Mouse (Mus musculus): Measurements from ENCODE around the gene Ireb2.
"Not testable (repeated sequence)": the region's sequence is repeated elsewhere in the genome, so short reads cannot be mapped to it uniquely, and the experiment has no call there.

The Ireb2 gene

DNA sequence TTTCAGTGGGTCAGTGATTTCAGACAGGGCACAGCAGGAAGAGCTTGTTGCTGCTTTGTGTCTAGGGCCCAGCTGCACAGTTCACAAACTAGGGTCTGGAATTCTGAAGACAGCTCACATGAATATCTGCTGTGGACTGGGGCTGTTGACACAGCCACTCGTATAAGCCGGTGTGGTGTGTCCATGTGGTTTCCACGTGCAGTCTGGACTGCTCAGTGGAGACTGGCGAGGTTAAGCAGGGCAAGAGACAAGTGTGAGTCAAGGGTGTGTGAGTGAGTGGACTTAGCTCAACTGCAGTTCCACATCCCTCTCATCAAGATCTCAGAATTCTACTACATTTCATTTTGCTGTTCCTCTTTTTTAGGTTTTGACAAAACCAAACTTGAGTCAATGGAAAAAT, 28.5 kb downstream of the Ireb2 start:
- ATAC-seq (ENCODE audit: insufficient number of reproducible peaks, low FRiP score, low TSS enrichment) = no peak

- no peak for ATAC-seq (ENCODE audit: insufficient number of reproducible peaks, low FRiP score, low TSS enrichment)
Observed at GRCm38 (mm10) chr9:54897097-54897496, 33.5 kb downstream of the Ireb2 start.

DNA sequence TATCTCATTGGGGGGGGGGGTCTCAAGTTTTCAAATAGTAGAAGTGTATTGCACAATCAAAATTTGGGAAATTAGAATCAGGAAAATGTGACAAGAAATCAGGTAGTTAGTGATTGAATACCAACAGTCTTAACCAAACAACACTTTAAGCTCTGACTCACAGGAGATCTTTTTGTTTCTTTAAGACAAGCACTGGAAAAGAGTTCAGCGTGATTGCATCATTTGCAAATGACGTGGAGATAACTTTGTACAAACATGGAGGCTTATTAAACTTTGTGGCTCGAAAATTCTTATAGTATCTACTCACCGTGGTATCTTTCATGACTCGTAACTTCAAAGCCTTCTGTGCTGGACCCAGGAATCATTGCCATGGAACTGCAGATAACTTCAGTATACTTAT, 45.9 kb downstream of the Ireb2 start:
- ATAC-seq (ENCODE audit: insufficient number of reproducible peaks, low FRiP score, low TSS enrichment) = no peak

GRCm38 (mm10) chr9:54915576-54915975, 52.0 kb downstream of the Ireb2 start:
- no peak for ATAC-seq (ENCODE audit: insufficient number of reproducible peaks, low FRiP score, low TSS enrichment)

- ATAC-seq (ENCODE audit: insufficient number of reproducible peaks, low FRiP score, low TSS enrichment) = no peak
Observed at GRCm38 (mm10) chr9:54916401-54916800, 52.8 kb downstream of the Ireb2 start.

GRCm38 (mm10) chr9:54917010-54917677, 53.6 kb downstream of the Ireb2 start, which contains the start of gene Hykk:
Gene Hykk (plus strand): TSS chr9:54917283.
- ATAC-seq (ENCODE audit: insufficient number of reproducible peaks, low FRiP score, low TSS enrichment) = peak; percentile 100

DNA sequence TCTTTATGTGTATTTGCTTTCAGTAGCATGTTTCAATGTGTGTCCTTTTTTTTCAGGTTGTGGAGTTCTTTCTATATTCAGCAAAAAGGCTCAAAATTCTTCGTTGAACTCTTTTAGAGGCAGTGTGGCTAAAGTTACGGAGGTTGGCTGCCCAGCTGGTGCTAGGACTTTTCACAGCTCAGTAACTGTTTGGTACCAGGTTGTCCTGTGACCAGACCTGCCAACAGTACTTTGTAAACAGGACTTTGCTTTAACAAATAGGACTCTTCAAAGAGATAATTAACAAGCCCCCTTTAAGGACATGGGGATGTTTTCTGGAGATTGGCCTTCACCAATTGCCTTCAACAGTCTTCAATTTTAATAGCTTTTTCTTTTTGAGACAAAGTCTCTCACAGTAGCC, 54.6 kb downstream of the Ireb2 start:
- no peak for ATAC-seq (ENCODE audit: insufficient number of reproducible peaks, low FRiP score, low TSS enrichment)

DNA sequence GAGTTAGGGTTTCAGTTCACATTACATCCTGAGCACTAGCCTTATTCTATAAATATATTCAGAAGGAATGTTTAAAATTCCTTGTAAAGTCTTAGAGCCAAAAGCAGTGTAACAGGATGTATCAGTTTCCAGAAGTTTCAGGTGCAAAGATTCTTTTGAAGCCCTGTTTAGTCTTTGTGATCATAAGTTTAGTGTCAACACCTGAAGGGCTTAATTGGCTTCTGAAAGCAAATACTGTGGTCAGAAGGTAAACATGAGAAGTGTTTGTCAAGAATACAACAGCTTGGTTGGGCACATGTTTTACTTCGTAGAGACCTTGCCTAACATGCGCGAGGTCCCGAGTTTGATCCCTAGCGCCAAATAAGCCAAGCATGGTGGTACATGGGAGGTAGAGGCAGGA, 55.2 kb downstream of the Ireb2 start:
- ATAC-seq (ENCODE audit: insufficient number of reproducible peaks, low FRiP score, low TSS enrichment) = no peak

DNA sequence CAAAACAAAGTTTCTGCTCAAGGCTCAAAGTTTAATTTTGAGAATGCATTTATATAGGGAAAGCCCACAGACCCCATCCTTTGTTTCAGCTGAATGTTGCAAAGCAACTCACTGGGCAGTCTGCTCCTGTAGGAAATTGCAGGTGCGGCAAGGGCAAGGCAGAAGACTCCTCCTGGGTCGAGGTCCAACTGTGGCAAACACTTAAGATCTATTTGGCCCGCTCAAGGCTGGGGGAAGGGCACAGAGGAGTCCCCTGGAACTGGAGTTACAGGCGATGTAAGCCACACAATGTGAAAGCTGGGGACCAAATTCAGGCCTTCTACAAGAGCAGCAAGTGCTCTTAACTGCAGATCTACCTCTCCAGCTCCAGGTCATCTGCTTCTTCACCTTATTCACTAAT, 56.4 kb downstream of the Ireb2 start:
- ATAC-seq (ENCODE audit: insufficient number of reproducible peaks, low FRiP score, low TSS enrichment) = no peak

DNA sequence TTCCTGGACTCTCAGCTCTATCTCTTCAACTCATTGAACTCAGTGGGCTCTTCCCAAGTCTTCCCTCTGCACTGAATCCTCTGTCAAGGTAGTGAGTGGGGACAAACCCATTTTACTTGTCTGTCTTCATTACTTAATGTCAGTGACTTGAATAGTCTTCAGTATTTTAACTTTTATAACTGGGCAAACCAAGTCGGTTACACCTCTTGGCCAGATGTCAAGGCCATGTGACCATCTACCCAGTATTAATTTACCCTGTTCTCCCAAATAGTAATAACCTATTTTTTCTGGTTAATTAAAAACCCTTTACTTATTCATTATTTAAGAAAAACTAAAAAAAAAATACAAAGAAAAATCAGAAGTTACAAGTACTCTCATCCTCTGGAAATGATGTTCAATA, 67.2 kb downstream of the Ireb2 start:
- no peak for ATAC-seq (ENCODE audit: insufficient number of reproducible peaks, low FRiP score, low TSS enrichment)

- no peak for ATAC-seq (ENCODE audit: insufficient number of reproducible peaks, low FRiP score, low TSS enrichment)
Observed at GRCm38 (mm10) chr9:54931765-54932164, 68.2 kb downstream of the Ireb2 start.

- ATAC-seq (ENCODE audit: insufficient number of reproducible peaks, low FRiP score, low TSS enrichment) = no peak
Observed at GRCm38 (mm10) chr9:54932379-54932778, 68.8 kb downstream of the Ireb2 start.

DNA sequence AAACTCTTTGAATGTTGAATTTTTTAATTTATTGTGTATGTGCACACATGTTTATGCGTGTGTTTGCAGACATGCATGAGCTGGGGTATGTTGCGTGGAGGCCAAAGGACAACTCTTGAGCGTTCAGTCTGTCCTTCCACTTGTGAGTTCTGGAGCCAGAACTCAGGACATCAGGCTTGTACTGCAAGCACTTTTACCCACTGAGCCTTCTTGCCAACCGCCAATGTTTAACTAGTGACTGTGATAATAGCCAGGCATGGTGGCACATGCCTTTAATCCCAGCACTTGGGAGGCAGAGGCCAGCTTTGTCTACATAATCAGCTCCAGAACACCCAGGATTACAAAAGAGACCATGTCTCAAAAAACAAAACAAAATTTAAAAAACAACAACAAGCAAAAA, 78.5 kb downstream of the Ireb2 start:
- no peak for ATAC-seq (ENCODE audit: insufficient number of reproducible peaks, low FRiP score, low TSS enrichment)

DNA sequence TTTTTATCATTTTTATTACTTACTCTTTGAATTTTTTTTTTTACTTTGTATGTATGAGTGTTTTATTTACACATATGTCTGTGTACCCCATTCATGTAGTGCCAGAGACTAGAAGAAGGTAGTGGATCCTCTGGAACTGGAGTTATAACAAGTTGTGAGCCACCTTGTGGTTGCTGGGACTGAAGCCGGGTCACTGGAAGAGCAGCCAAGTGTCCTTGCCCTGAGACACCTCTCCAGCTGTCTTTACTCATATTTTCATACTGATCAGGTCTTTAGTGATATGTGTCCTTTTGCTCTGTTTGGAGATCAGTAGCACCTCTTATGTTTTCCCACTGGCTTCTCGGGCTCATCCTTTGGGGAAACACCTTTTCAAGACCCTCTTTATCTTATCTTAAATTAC, 80.9 kb downstream of the Ireb2 start:
- no peak for ATAC-seq (ENCODE audit: insufficient number of reproducible peaks, low FRiP score, low TSS enrichment)

GRCm38 (mm10) chr9:54946256-54946655, 82.7 kb downstream of the Ireb2 start:
- ATAC-seq (ENCODE audit: insufficient number of reproducible peaks, low FRiP score, low TSS enrichment) = no peak

- no peak for ATAC-seq (ENCODE audit: insufficient number of reproducible peaks, low FRiP score, low TSS enrichment)
Observed at GRCm38 (mm10) chr9:54949465-54949864, 85.9 kb downstream of the Ireb2 start.

DNA sequence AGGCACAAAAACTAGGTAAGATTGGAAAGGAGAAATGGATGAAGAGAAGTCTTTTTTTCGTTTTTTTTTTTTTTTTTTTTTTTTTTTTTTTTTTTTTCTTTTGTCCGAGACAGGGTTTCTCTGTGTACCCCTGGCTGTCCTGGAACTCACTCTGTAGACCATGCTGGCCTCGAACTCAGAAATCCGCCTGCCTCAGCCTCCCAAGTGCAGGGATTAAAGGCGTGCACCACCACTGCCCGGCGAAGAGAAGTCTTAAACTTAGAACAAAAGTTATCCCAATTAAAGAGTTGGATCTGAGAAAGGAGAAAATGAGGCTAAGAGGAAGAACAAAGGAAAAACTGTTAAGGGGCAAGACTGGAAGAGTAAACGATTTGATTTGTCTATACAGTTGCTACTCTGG, 86.6 kb downstream of the Ireb2 start:
- not testable (repeated sequence) for ATAC-seq (ENCODE audit: insufficient number of reproducible peaks, low FRiP score, low TSS enrichment)

- ATAC-seq (ENCODE audit: insufficient number of reproducible peaks, low FRiP score, low TSS enrichment) = peak; percentile 95
Observed at GRCm38 (mm10) chr9:54950575-54951321, 87.2 kb downstream of the Ireb2 start, which contains the start of the genes Psma4 and AY074887. Gene Psma4 (plus strand): TSS chr9:54950790. Gene AY074887 (minus strand): TSS chr9:54950998.

DNA sequence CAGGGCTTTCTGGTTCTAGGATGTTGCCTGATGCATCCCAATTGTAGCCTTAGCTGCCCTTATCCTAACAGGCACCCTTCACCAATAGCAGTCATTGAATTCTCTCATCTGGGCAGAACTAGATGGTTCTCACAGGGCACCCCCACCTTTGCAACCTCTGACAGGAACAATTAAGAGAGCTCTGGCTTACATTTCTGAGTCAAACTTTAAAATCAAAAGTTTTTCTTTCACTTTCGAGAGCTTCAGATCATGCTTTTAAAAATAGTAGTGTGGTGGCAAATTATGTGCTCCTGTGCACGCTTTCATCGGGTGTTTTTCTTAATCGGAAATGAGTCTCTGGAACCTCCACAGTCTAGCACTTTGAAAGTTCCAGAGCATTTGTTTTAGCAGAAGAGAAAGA, 97.5 kb downstream of the Ireb2 start:
- ATAC-seq (ENCODE audit: insufficient number of reproducible peaks, low FRiP score, low TSS enrichment) = no peak

Data from cerebellum, adult (tissue).